Mouse (Mus musculus) heart, postnatal 0 days (tissue): ENCODE data around the gene Magi1.

ENCODE experiments used
- CTCF ChIP-seq: IDR thresholded peaks from 2 replicates; pipeline ENCODE4 v1.5.1; 2016; ENCODE audit warnings: antibody characterized with exemption, control low read depth, low read depth
- EP300 ChIP-seq: IDR thresholded peaks from 2 replicates; pipeline ENCODE4 v1.6.1; 2016; ENCODE audit warnings: antibody characterized with exemption, low read depth

DNA sequence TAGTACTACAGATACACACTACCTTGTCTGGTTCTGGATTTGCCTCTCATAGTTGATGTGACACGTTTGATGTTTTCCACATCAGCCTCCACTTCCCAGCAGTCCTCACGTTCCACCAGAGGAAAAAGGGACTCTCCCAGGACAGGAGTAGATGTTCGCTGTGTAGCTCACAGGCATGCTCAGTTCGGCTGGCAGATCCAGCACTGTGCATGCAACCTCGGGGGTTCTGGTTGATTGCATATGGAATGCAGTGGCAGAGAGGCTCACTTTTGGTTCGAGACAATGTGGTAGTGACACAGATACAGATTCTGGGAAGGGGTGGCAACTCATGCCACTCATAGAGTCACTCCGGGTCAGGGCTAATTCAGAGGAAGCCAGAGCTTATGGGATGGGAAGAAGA is 28.6 kb upstream of the Magi1 start:
- TF ChIP-seq CTCF (no peak), EP300 (no peak)
